Mouse (Mus musculus) midbrain, embryonic 15.5 days (tissue): ENCODE measurements around the gene Styk1. TPM values are rescaled to one million over a fixed set of nuclear protein-coding genes. Genes with fewer than 3 reads are reported as not detected.

ENCODE experiments used
- ATAC-seq: fragments of 200-750 bp; cut with Nextera tagmentation; replicated peaks from 2 replicates; pipeline ENCODE4 v1.8.0; 2017; ENCODE audit warnings: moderate TSS enrichment
- H3K27ac ChIP-seq: fragments of 300-500 bp; sonication (generic); 2 replicates; pipeline ENCODE4 v1.5.1; 2015; ENCODE audit warnings: mild to moderate bottlenecking, inconsistent platforms
- H3K27me3 ChIP-seq: fragments of 300-500 bp; sonication (generic); replicated peaks from 2 replicates; pipeline ENCODE4 v1.6.1; 2015; ENCODE audit warnings: inconsistent platforms
- H3K36me3 ChIP-seq: fragments of 300-500 bp; sonication (generic); replicated peaks from 2 replicates; pipeline ENCODE4 v1.6.1; 2015; ENCODE audit warnings: inconsistent platforms
- H3K4me1 ChIP-seq: fragments of 300-500 bp; sonication (generic); 2 replicates; pipeline ENCODE4 v1.6.1; 2015; ENCODE audit warnings: inconsistent platforms
- H3K4me2 ChIP-seq: fragments of 300-500 bp; sonication (generic); 2 replicates; pipeline ENCODE4 v1.6.1; 2015; ENCODE audit warnings: inconsistent platforms, mild to moderate bottlenecking, moderate library complexity
- H3K4me3 ChIP-seq: fragments of 300-500 bp; sonication (generic); 2 replicates; pipeline ENCODE4 v1.5.1; 2015; ENCODE audit warnings: mild to moderate bottlenecking, inconsistent platforms
- H3K9ac ChIP-seq: fragments of 300-500 bp; sonication (generic); 2 replicates; pipeline ENCODE4 v1.6.1; 2015; ENCODE audit warnings: mild to moderate bottlenecking, inconsistent platforms
- H3K9me3 ChIP-seq: fragments of 300-500 bp; sonication (generic); 2 replicates; pipeline ENCODE4 v1.6.1; 2016; ENCODE audit warnings: inconsistent platforms
- WGBS: fragments of 180-500 bp; shearing (Covaris S2); methylation state at CpG from one replicate; pipeline ENCODE4 v1.1.7; 2015; ENCODE audit warnings: mixed read lengths; 5-methylcytosine and 5-hydroxymethylcytosine counted together
- polyA plus RNA-seq: library from polyadenylated mRNA; unstranded; fragments of >200 nt; fragmentation: Nextera tagmentation; extraction: Ambion mirVana; gene quantifications from 2 replicates; pipeline ENCODE4 v1.2.1, GENCODE M21; 2015

Gene Styk1
- polyA plus RNA-seq, 1 experiment from 2014 or later, result 3.7 TPM

GRCm38 (mm10) chr6:131382984-131383337 is 29.6 kb upstream of the Styk1 start:
- no peaks in the 10 kb centered on the region for H3K27me3 ChIP-seq
- H3K4me2 ChIP-seq, result no peak overlapping the region
- H3K4me3 ChIP-seq, result no peak overlapping the region
- no peaks in the 10 kb centered on the region for H3K9me3 ChIP-seq
- H3K27ac ChIP-seq, result no peak overlapping the region
- 59% methylated on average over 3 of the region's 3 CpGs for WGBS
- peaks cover 6% of the 10 kb centered on the region for H3K36me3 ChIP-seq
- no peak for ATAC-seq
- H3K9ac ChIP-seq, result no peak overlapping the region
- peaks cover 24% of the 10 kb centered on the region for H3K4me1 ChIP-seq

- ATAC-seq, result peak; percentile 44; the same call in 1 of the 2 replicates
- Histone ChIP-seq H3K4me1 (peaks cover 23% of the 10 kb centered on the region), H3K36me3 (peaks cover 12% of the 10 kb centered on the region), H3K4me2 (no peak overlapping the region), H3K9ac (0 out of 2 replicates have a peak overlapping the region, but pooled peaks have one; percentile 2), H3K27ac (0 out of 2 replicates have a peak overlapping the region, but pooled peaks have one; percentile 15), H3K9me3 (no peaks in the 10 kb centered on the region), H3K4me3 (no peak overlapping the region), H3K27me3 (no peaks in the 10 kb centered on the region)
- WGBS, result 45% methylated on average over 14 of the region's 14 CpGs
These were observed 29.0 kb upstream of the Styk1 start for GRCm38 (mm10) chr6:131382232-131382983.

- WGBS, result 96% methylated on average over 18 of the region's 18 CpGs
- Histone ChIP-seq H3K4me1 (peaks cover 9% of the 10 kb centered on the region), H3K27me3 (no peaks in the 10 kb centered on the region), H3K36me3 (peaks cover 27% of the 10 kb centered on the region), H3K9me3 (no peaks in the 10 kb centered on the region), H3K4me3 (no peak overlapping the region), H3K9ac (no peak overlapping the region), H3K4me2 (no peak overlapping the region), H3K27ac (no peak overlapping the region)
- ATAC-seq, result no peak
These were observed 25.5 kb upstream of the Styk1 start for GRCm38 (mm10) chr6:131378858-131379428.

GRCm38 (mm10) chr6:131377378-131377777 is 24.0 kb upstream of the Styk1 start:
- peaks cover 3% of the 10 kb centered on the region for H3K4me1 ChIP-seq
- no peak overlapping the region for H3K4me3 ChIP-seq
- H3K36me3 ChIP-seq, result peaks cover 33% of the 10 kb centered on the region
- no peaks in the 10 kb centered on the region for H3K27me3 ChIP-seq
- H3K9me3 ChIP-seq, result no peaks in the 10 kb centered on the region
- no peak for ATAC-seq
- H3K27ac ChIP-seq, result no peak overlapping the region
- no peak overlapping the region for H3K4me2 ChIP-seq
- no peak overlapping the region for H3K9ac ChIP-seq
- WGBS, result 96% methylated on average over 5 of the region's 5 CpGs

- Histone ChIP-seq H3K4me1 (no peaks in the 10 kb centered on the region), H3K27ac (no peak overlapping the region), H3K4me2 (no peak overlapping the region), H3K36me3 (peaks cover 27% of the 10 kb centered on the region), H3K9me3 (no peaks in the 10 kb centered on the region), H3K4me3 (no peak overlapping the region), H3K9ac (no peak overlapping the region), H3K27me3 (no peaks in the 10 kb centered on the region)
- WGBS, result 92% methylated on average over 13 of the region's 13 CpGs
- no peak for ATAC-seq
These were observed 21.4 kb upstream of the Styk1 start for GRCm38 (mm10) chr6:131374594-131375340.

- no peak overlapping the region for H3K9ac ChIP-seq
- no peaks in the 10 kb centered on the region for H3K4me1 ChIP-seq
- no peak for ATAC-seq
- no peaks in the 10 kb centered on the region for H3K27me3 ChIP-seq
- no peak overlapping the region for H3K27ac ChIP-seq
- no peak overlapping the region for H3K4me2 ChIP-seq
- no peak overlapping the region for H3K4me3 ChIP-seq
- 96% methylated on average over 5 of the region's 5 CpGs for WGBS
- no peaks in the 10 kb centered on the region for H3K9me3 ChIP-seq
- H3K36me3 ChIP-seq, result peaks cover 30% of the 10 kb centered on the region
These were observed 19.8 kb upstream of the Styk1 start for GRCm38 (mm10) chr6:131373160-131373559.

GRCm38 (mm10) chr6:131370767-131371166 is 17.4 kb upstream of the Styk1 start:
- Histone ChIP-seq H3K27me3 (no peaks in the 10 kb centered on the region), H3K36me3 (peaks cover 16% of the 10 kb centered on the region; the same call in 1 of the 2 replicates), H3K4me3 (no peak overlapping the region), H3K9ac (no peak overlapping the region), H3K9me3 (no peaks in the 10 kb centered on the region), H3K27ac (no peak overlapping the region), H3K4me2 (no peak overlapping the region), H3K4me1 (no peaks in the 10 kb centered on the region)
- ATAC-seq, result no peak
- WGBS, result 99% methylated on average over 5 of the region's 5 CpGs

GRCm38 (mm10) chr6:131369866-131370616 is 16.6 kb upstream of the Styk1 start:
- no peaks in the 10 kb centered on the region for H3K4me1 ChIP-seq
- no peaks in the 10 kb centered on the region for H3K9me3 ChIP-seq
- H3K4me3 ChIP-seq, result no peak overlapping the region
- no peak overlapping the region for H3K4me2 ChIP-seq
- 88% methylated on average over 8 of the region's 8 CpGs for WGBS
- ATAC-seq, result no peak
- no peak overlapping the region for H3K27ac ChIP-seq
- no peaks in the 10 kb centered on the region for H3K27me3 ChIP-seq
- peaks cover 15% of the 10 kb centered on the region; the same call in 1 of the 2 replicates for H3K36me3 ChIP-seq
- no peak overlapping the region for H3K9ac ChIP-seq

- no peaks in the 10 kb centered on the region for H3K27me3 ChIP-seq
- H3K4me3 ChIP-seq, result no peak overlapping the region
- no peak overlapping the region for H3K4me2 ChIP-seq
- no peaks in the 10 kb centered on the region for H3K4me1 ChIP-seq
- 52% methylated on average over 4 of the region's 4 CpGs for WGBS
- no peak overlapping the region for H3K9ac ChIP-seq
- H3K36me3 ChIP-seq, result peaks cover 16% of the 10 kb centered on the region; the same call in 1 of the 2 replicates
- peak; percentile 45; the same call in 1 of the 2 replicates for ATAC-seq
- no peaks in the 10 kb centered on the region for H3K9me3 ChIP-seq
- H3K27ac ChIP-seq, result no peak overlapping the region
These were observed 13.7 kb upstream of the Styk1 start for GRCm38 (mm10) chr6:131367101-131367500.

GRCm38 (mm10) chr6:131364353-131364752 is 11.0 kb upstream of the Styk1 start:
- Histone ChIP-seq H3K27ac (no peak overlapping the region), H3K27me3 (no peaks in the 10 kb centered on the region), H3K36me3 (peaks cover 16% of the 10 kb centered on the region; the same call in 1 of the 2 replicates), H3K4me3 (no peak overlapping the region), H3K4me2 (no peak overlapping the region), H3K9ac (no peak overlapping the region), H3K9me3 (no peaks in the 10 kb centered on the region), H3K4me1 (no peaks in the 10 kb centered on the region)
- WGBS, result 95% methylated on average over 2 of the region's 2 CpGs
- ATAC-seq, result no peak

- Histone ChIP-seq H3K9ac (no peak overlapping the region), H3K27me3 (no peaks in the 10 kb centered on the region), H3K4me3 (no peak overlapping the region), H3K9me3 (no peaks in the 10 kb centered on the region), H3K4me2 (no peak overlapping the region), H3K36me3 (peaks cover 13% of the 10 kb centered on the region; the same call in 1 of the 2 replicates), H3K27ac (no peak overlapping the region), H3K4me1 (no peaks in the 10 kb centered on the region)
- ATAC-seq, result no peak
- WGBS, result 85% methylated on average over 7 of the region's 7 CpGs
These were observed 9.8 kb upstream of the Styk1 start for GRCm38 (mm10) chr6:131362987-131363765.
